24 mouse cellular contexts compared by ENCODE assay signal in the genomic region with DNA sequence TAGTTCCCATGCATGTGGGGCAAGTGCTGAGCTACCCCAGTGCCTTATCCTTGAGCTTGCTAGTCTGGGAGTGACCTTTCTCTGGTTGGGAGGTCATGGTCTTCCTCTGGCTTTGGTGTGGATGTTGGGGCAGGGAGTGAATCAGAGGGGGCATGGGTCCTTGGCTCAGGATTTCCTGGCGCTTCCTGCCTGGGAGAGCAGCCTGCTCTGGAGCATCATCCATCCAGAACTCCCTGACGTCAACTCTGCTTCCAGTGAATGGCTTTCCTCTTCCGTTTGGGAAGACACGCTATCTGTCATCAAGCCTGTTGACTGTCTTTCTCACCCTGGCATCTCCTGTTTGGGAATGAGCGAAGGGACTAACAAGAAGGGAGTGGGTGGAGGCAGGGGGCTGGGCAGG. TPM values are rescaled to one million over a fixed set of nuclear protein-coding genes. Genes with fewer than 3 reads are reported as not detected.
DNase-seq lines count a peak whose midpoint lies in the region; ATAC-seq and TF ChIP-seq lines count a peak whose summit lies in the region.
"Had no signal": no experiment of that assay in that cellular context is flagged by ENCODE, and none has a peak within 500 bp of the region (broad histone marks: within the 10 kb centered on the region; RNA-seq: fewer than 3 reads in every experiment).

No protein-coding gene starts in this region.

- H3K27ac ChIP-seq in kidney, adult 2 months (ENCODE audit: insufficient read depth, low read depth, low read length): 0 out of 2 replicates have a peak overlapping the region, but pooled peaks have one; percentile 7
- H3K27ac ChIP-seq in stomach, postnatal 0 days (replicated peaks): no peak overlapping the region
- H3K27ac ChIP-seq: embryonic facial prominence, embryonic 15.5 days; limb, embryonic 10.5 days; neural tube, embryonic 15.5 days had no signal

- H3K36me3 ChIP-seq in kidney, adult 2 months (ENCODE audit: control insufficient read depth, insufficient read depth, low read length): no peaks in the 10 kb centered on the region
- no peaks in the 10 kb centered on the region for H3K36me3 ChIP-seq in stomach, postnatal 0 days (ENCODE audit: control insufficient read depth, insufficient read depth, low read length)
- H3K36me3 ChIP-seq: embryonic facial prominence, embryonic 15.5 days; limb, embryonic 10.5 days; neural tube, embryonic 15.5 days had no signal

- no peak for TF ChIP-seq POLR2A in kidney, adult 2 months (IDR thresholded peaks at IDR 0.05; ENCODE audit: low read depth, low read length)

- H3K4me2 ChIP-seq in stomach, postnatal 0 days (replicated peaks; ENCODE audit: low read depth): no peak overlapping the region
- H3K4me2 ChIP-seq: embryonic facial prominence, embryonic 15.5 days; heart, embryonic 11.5 days; midbrain, embryonic 11.5 days; neural tube, embryonic 15.5 days had no signal

- no peak for ATAC-seq in stomach, postnatal 0 days (ENCODE audit: low FRiP score, low TSS enrichment)
- ATAC-seq: activated CD4-positive, CD25-positive, alpha-beta regulatory T cell, adult 4 months; forebrain, embryonic 16.5 days; hindbrain, embryonic 16.5 days; intestine, embryonic 16.5 days; liver, postnatal 0 days had no signal

- TF ChIP-seq EP300 in stomach, postnatal 0 days (optimal IDR thresholded peaks at IDR 0.05): no peak

- WGBS in kidney, adult 2 months: 62% methylated on average over 5 of the region's 5 CpGs
- 63% methylated on average over 5 of the region's 5 CpGs for WGBS in stomach, postnatal 0 days

- no peak overlapping the region for H3K9ac ChIP-seq in stomach, postnatal 0 days (ENCODE audit: low read length)
- H3K9ac ChIP-seq: embryonic facial prominence, embryonic 15.5 days; liver, postnatal 0 days; neural tube, embryonic 15.5 days had no signal

- H3K9me3 ChIP-seq in stomach, postnatal 0 days (ENCODE audit: control insufficient read depth, low read length): no peaks in the 10 kb centered on the region
- H3K9me3 ChIP-seq: embryonic facial prominence, embryonic 15.5 days; limb, embryonic 10.5 days; neural tube, embryonic 15.5 days had no signal

- TF ChIP-seq CTCF in kidney, adult 2 months (conservative IDR thresholded peaks at IDR 0.05; ENCODE audit: insufficient read depth, insufficient read length, low read depth, low read length): no peak
- TF ChIP-seq CTCF in stomach, postnatal 0 days (IDR thresholded peaks at IDR 0.05; ENCODE audit: low read depth): no peak

- H3K4me1 ChIP-seq in kidney, adult 2 months (ENCODE audit: control insufficient read depth, insufficient read depth, low read length): 0 out of 2 replicates have a peak, but pooled peaks cover 3% of the 10 kb centered on the region
- H3K4me1 ChIP-seq in stomach, postnatal 0 days (replicated peaks; ENCODE audit: control insufficient read depth, insufficient read depth): peaks cover 2% of the 10 kb centered on the region; the same call in 1 of the 2 replicates

- H3K27me3 ChIP-seq in kidney, adult 2 months (replicated peaks; ENCODE audit: control insufficient read depth, insufficient read depth, low read length): no peaks in the 10 kb centered on the region
- no peaks in the 10 kb centered on the region for H3K27me3 ChIP-seq in stomach, postnatal 0 days (ENCODE audit: control insufficient read depth, insufficient read depth, low read length)
- H3K27me3 ChIP-seq: embryonic facial prominence, embryonic 15.5 days; neural tube, embryonic 15.5 days had no signal

- DNase-seq in adrenal gland, adult (ENCODE audit: inconsistent age in 2 of 2, low spot score in 1 of 2): peak; percentile 54 to 82
- DNase-seq in adrenal gland, postnatal 4 days (ENCODE audit: low spot score in 2 of 2): no peak
- DNase-seq in kidney, adult 2 months: peak; percentile 72
- no peak for DNase-seq in kidney, adult 18-20 months
- DNase-seq in adrenal gland, postnatal 36 days: peak; percentile 60 to 72
- DNase-seq in lung, postnatal 25 days (ENCODE audit: low spot score): peak; percentile 68
- no peak for DNase-seq in stomach, postnatal 0 days (ENCODE audit: low spot score)
- DNase-seq: cerebellum, adult 9-10 months; gastrocnemius, postnatal 14 days; heart, adult 11 months; liver; liver, postnatal 0 days; right cerebral cortex, adult 18-20 months; right cerebral cortex, postnatal 4 days; thymus, postnatal 36 days had no signal

- no peak overlapping the region for H3K4me3 ChIP-seq in kidney, adult 2 months (ENCODE audit: insufficient read depth, low read depth, low read length)
- H3K4me3 ChIP-seq in stomach, postnatal 0 days (ENCODE audit: low read depth, low read length): no peak overlapping the region
- H3K4me3 ChIP-seq: embryonic facial prominence, embryonic 15.5 days; limb, embryonic 10.5 days; neural tube, embryonic 15.5 days had no signal

RNA-seq across cellular contexts. Expression of gene Pgs1, which starts 3.7 kb away (rescaled TPM):
- total RNA-seq in adrenal gland, postnatal 4 days (2021): 10 to 100 TPM; 39.1 to 40.4 TPM
- 29.7 and 30.4 TPM in 2 replicates for polyA plus RNA-seq in kidney, adult 2 months (2012; rRNA removed)
- 10 to 100 TPM; 54.7 to 58.7 TPM for total RNA-seq in adrenal gland, postnatal 36 days (2021)
- 28.7 and 29.4 TPM in 2 replicates for polyA plus RNA-seq in stomach, postnatal 0 days (2015; fragmentation: Nextera tagmentation; extraction: Ambion mirVana)

RNA-seq across cellular contexts. Expression of gene Socs3, which starts 12.6 kb away (rescaled TPM):
- 10 to 100 TPM; 11.8 to 12.7 TPM for total RNA-seq in adrenal gland, postnatal 4 days (2021)
- 4.3 and 5.0 TPM in 2 replicates for polyA plus RNA-seq in kidney, adult 2 months (2012; rRNA removed)
- total RNA-seq in adrenal gland, postnatal 36 days (2021): 10 to 100 TPM in 1 of 2 experiments, 1 to 10 TPM in 1; 6.6 to 17.5 TPM
- 13.5 and 15.7 TPM in 2 replicates for polyA plus RNA-seq in stomach, postnatal 0 days (2015; fragmentation: Nextera tagmentation; extraction: Ambion mirVana)

Comparison
In these comparisons a context has a peak if more than half of its experiments do, and no peak if none do; other contexts are left out.
1. DNase-seq: peak in adrenal gland, adult (2 of 2), kidney, adult 2 months (single experiment), adrenal gland, postnatal 36 days (2 of 2) and lung, postnatal 25 days (single experiment); none in adrenal gland, postnatal 4 days (0 of 2), kidney, adult 18-20 months (single experiment) and stomach, postnatal 0 days (single experiment).